Mouse (Mus musculus): ENCODE measurements around the gene Sde2. TPM values are rescaled to one million over a fixed set of nuclear protein-coding genes. Genes with fewer than 3 reads are reported as not detected.

The Sde2 gene
- polyA plus RNA-seq, 1 experiment from 2014 or later: 22.7 TPM

DNA sequence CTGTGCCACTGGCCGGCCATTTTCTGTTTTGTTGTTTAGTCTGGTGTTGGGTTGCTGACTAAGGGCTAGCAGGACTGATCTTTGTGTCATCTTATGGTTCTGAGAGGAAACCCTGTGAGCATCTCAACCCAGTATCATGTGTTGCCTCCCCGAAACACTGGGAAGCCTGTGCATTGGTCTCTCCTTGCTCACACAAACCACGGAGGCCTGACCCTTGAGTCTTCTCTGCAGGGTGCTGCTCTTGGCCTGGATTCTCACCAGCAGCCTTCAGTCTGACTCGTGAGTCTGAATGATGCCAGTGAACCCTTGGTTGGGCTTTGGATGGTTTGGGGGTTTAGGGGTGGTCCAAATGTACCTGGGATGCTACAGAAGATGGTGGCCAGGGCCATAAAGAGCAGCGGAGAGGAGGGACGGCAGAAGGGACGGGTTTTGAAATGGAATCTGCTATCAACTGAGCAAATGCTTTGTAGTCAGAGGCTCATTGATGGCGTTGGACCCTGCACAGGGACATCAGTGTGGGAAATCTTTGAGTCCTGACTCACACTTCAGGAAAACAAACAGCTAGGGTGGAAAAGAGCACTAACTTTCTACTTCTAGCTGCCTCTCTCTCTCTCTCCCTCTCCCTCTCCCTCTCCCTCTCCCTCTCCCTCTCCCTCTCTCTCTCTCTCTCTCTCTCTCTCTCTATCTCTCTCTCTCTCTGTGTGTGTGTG, 11.6 kb upstream of the Sde2 start:
- H3K36me3 ChIP-seq (ENCODE audit: control insufficient read depth, insufficient read depth, low read length): no peaks in the 10 kb centered on the region
- H3K4me1 ChIP-seq (ENCODE audit: control insufficient read depth, insufficient read depth, low read length): no peaks in the 10 kb centered on the region
- no peak overlapping the region for H3K4me3 ChIP-seq (ENCODE audit: low read depth, low read length)
- no peaks in the 10 kb centered on the region for H3K27me3 ChIP-seq (replicated peaks; ENCODE audit: control insufficient read depth, insufficient read depth, low read length)
- H3K27ac ChIP-seq (ENCODE audit: low read depth, low read length): no peak overlapping the region
- 75% methylated on average over 8 of the region's 8 CpGs for WGBS
- H3K4me2 ChIP-seq (ENCODE audit: low read length): no peak overlapping the region
- DNase-seq (ENCODE audit: low spot score) (no peak), ATAC-seq (no peak)
- no peak overlapping the region for H3K9ac ChIP-seq (ENCODE audit: low read length)
- H3K9me3 ChIP-seq (replicated peaks; ENCODE audit: control insufficient read depth, low read length): no peaks in the 10 kb centered on the region

DNA sequence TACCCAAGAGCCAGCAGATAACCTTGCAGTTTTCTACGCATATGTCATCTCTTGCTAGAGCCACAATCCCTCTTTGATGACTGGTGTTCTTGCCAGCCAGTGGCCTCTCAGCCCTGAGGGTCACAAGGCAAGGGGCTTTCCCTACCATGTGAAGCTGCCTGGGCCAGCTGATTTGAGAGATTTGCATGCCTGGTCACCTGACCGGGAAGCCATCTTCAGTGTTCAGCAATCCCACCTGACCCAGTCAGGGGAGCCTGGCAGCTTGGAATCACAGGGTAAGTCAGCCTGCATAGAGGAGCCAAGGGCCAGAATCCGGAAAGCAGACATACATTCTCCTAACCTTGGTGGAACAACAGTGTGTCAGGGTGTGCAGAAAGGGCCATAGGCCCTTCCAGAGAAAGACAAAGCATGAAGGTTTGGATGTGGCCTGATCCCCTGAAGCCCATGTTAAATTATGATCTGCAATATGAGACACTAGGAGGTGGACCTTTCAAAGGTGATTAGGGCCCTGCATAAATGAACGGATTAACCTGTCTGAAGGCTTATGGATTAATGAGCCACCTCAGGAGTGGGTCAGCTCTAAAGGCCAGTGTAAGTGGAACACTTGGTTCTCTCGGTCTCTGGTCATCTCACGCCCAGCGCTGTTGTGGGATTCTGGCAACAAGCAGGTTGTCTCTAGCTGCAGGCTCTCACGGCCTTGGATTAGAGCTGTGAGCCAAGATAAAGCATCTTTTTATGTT, 9.2 kb upstream of the Sde2 start:
- WGBS: 85% methylated on average over 8 of the region's 8 CpGs
- H3K9me3 ChIP-seq (replicated peaks; ENCODE audit: control insufficient read depth, low read length): no peaks in the 10 kb centered on the region
- ATAC-seq: no peak
- no peaks in the 10 kb centered on the region for H3K4me1 ChIP-seq (ENCODE audit: control insufficient read depth, insufficient read depth, low read length)
- H3K4me2 ChIP-seq (ENCODE audit: low read length): no peak overlapping the region
- no peak overlapping the region for H3K4me3 ChIP-seq (ENCODE audit: low read depth, low read length)
- no peak overlapping the region for H3K9ac ChIP-seq (ENCODE audit: low read length)
- no peak for DNase-seq (ENCODE audit: low spot score)
- H3K27ac ChIP-seq (ENCODE audit: low read depth, low read length): no peak overlapping the region
- no peaks in the 10 kb centered on the region for H3K36me3 ChIP-seq (ENCODE audit: control insufficient read depth, insufficient read depth, low read length)
- H3K27me3 ChIP-seq (replicated peaks; ENCODE audit: control insufficient read depth, insufficient read depth, low read length): no peaks in the 10 kb centered on the region

DNA sequence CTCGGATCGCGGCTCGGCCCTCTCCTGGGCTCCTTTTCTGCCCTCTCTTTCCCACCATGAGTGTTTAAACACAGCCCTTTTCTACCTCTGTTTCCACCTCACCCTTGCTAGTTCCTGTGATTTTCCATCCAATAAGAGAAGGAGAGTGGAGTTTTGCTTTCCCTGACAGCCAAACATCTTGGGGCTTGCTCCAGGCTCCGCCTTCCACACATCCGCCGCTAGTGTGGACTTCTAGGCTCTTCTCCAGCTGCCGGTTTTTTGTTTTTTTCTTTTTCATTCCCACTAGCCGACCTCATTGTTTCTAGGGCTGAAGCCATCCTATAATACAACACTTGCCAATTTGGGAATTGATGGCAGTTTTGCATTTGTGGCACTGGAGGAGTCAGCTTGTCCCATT, 2.8 kb upstream of the Sde2 start:
- H3K27ac ChIP-seq (ENCODE audit: low read depth, low read length): peak overlapping the region; percentile 97
- under 1% methylated on average over 9 of the region's 9 CpGs for WGBS
- H3K4me3 ChIP-seq (ENCODE audit: low read depth, low read length): peak overlapping the region; percentile 29
- ATAC-seq (peak; percentile 62), DNase-seq (ENCODE audit: low spot score) (peak; percentile 93)
- peak overlapping the region; percentile 66 for H3K9ac ChIP-seq (ENCODE audit: low read length)
- H3K36me3 ChIP-seq (ENCODE audit: control insufficient read depth, insufficient read depth, low read length): no peaks in the 10 kb centered on the region
- peak overlapping the region; percentile 71 for H3K4me2 ChIP-seq (ENCODE audit: low read length)
- no peaks in the 10 kb centered on the region for H3K27me3 ChIP-seq (replicated peaks; ENCODE audit: control insufficient read depth, insufficient read depth, low read length)
- peaks cover 33% of the 10 kb centered on the region for H3K4me1 ChIP-seq (ENCODE audit: control insufficient read depth, insufficient read depth, low read length)
- no peaks in the 10 kb centered on the region for H3K9me3 ChIP-seq (replicated peaks; ENCODE audit: control insufficient read depth, low read length)

DNA sequence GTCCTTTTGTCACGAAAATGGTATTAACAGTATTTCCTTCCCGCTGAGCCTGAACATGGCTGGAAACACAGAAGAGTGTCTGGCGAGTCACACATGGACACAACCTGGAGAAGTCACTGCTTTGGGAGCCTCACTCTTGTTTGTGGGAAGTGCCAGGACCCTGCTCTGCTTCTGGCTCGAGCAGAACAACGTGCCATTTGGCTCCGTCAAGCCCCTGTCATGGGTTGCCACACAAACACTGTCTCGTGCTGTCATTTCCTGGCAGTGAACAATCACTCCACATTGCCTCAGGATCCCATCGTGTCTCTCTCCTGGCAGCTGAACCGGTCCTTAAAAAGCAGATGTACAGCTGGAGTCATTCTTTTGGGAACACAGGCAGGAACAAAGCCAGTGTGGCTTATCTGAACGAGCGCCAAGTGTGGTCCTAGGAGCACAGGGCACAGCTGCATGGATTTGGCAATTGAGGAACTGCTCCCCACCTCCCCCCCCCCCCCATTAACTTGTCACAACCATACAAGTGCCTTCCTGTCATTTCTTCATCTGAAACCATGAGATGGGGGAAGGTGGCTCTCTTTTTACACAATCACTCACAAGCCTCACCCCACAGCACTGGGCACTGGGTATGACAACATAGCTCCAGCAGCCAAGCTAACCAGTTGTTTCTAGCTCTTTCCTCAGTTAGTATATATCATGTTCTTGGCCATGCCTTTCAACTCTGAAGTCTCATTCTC, 2.3 kb upstream of the Sde2 start:
- DNase-seq (ENCODE audit: low spot score) (peak; percentile 84), ATAC-seq (peak; percentile 30)
- peak overlapping the region; percentile 97 for H3K27ac ChIP-seq (ENCODE audit: low read depth, low read length)
- no peaks in the 10 kb centered on the region for H3K9me3 ChIP-seq (replicated peaks; ENCODE audit: control insufficient read depth, low read length)
- no peaks in the 10 kb centered on the region for H3K27me3 ChIP-seq (replicated peaks; ENCODE audit: control insufficient read depth, insufficient read depth, low read length)
- H3K4me2 ChIP-seq (ENCODE audit: low read length): peak overlapping the region; percentile 71
- H3K4me3 ChIP-seq (ENCODE audit: low read depth, low read length): peak overlapping the region; percentile 29
- H3K36me3 ChIP-seq (ENCODE audit: control insufficient read depth, insufficient read depth, low read length): no peaks in the 10 kb centered on the region
- WGBS: 7% methylated on average over 11 of the region's 11 CpGs
- H3K4me1 ChIP-seq (ENCODE audit: control insufficient read depth, insufficient read depth, low read length): peaks cover 33% of the 10 kb centered on the region
- H3K9ac ChIP-seq (ENCODE audit: low read length): peak overlapping the region; percentile 66

DNA sequence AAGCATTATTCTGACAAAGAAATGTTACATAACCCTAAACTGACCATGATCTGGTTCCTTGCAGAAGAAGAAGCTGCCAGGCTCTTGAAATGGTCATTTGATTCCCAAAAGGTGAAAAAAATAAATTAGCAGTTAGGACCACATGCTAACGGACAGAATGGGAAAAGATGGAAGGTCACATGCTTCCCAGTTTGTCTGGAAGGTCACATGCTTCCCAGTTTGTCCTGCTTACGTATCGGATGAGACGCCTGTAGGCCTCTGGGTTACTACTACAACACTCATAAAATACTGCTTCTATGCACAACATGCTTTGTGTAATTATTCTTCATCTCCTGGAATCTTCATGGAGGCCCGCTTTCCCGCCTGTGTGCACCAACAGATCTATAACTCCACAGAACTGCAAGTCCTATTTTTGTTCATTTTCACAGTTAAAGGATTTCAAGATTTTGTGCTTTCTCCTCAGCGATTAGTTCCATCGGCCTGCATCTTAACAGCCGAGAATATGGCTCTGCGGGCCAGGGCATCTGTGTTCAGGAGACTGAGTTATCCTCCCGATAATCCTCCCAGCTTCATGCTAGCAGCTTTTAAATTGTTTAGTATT, 1.1 kb upstream of the Sde2 start:
- Histone ChIP-seq H3K36me3 (ENCODE audit: control insufficient read depth, insufficient read depth, low read length) (no peaks in the 10 kb centered on the region), H3K9ac (ENCODE audit: low read length) (peak overlapping the region; percentile 81), H3K4me3 (ENCODE audit: low read depth, low read length) (peak overlapping the region; percentile 68), H3K4me1 (ENCODE audit: control insufficient read depth, insufficient read depth, low read length) (peaks cover 33% of the 10 kb centered on the region), H3K27ac (ENCODE audit: low read depth, low read length) (peak overlapping the region; percentile 98), H3K9me3 (replicated peaks; ENCODE audit: control insufficient read depth, low read length) (no peaks in the 10 kb centered on the region), H3K4me2 (ENCODE audit: low read length) (peak overlapping the region; percentile 81), H3K27me3 (replicated peaks; ENCODE audit: control insufficient read depth, insufficient read depth, low read length) (no peaks in the 10 kb centered on the region)
- ATAC-seq: no peak
- peak; percentile 35 for DNase-seq (ENCODE audit: low spot score)
- WGBS: 37% methylated on average over 11 of the region's 11 CpGs

DNA sequence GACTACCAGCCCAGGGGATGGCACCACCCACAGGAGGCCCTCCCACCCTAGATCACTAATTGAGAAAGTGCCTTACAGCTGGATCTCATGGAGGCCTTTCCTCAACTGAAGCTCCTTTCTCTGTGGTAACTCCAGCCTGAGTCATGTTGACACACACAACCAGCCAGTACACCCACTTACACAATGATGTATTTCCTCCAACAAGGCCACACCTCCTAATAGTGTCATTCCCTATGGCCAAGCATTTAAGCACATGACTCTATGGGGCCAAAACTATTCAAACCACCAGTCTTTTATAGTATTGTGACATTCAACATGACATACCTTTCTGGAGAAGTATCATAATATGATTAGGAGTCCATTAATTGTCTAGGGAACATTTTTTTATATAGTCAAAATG, 7.8 kb downstream of the Sde2 start:
- ATAC-seq (no peak), DNase-seq (ENCODE audit: low spot score) (no peak)
- no peaks in the 10 kb centered on the region for H3K27me3 ChIP-seq (replicated peaks; ENCODE audit: control insufficient read depth, insufficient read depth, low read length)
- H3K36me3 ChIP-seq (ENCODE audit: control insufficient read depth, insufficient read depth, low read length): peaks cover 73% of the 10 kb centered on the region
- H3K27ac ChIP-seq (ENCODE audit: low read depth, low read length): no peak overlapping the region
- no peaks in the 10 kb centered on the region for H3K9me3 ChIP-seq (replicated peaks; ENCODE audit: control insufficient read depth, low read length)
- no peaks in the 10 kb centered on the region for H3K4me1 ChIP-seq (ENCODE audit: control insufficient read depth, insufficient read depth, low read length)
- H3K4me3 ChIP-seq (ENCODE audit: low read depth, low read length): no peak overlapping the region
- H3K4me2 ChIP-seq (ENCODE audit: low read length): no peak overlapping the region
- no peak overlapping the region for H3K9ac ChIP-seq (ENCODE audit: low read length)

DNA sequence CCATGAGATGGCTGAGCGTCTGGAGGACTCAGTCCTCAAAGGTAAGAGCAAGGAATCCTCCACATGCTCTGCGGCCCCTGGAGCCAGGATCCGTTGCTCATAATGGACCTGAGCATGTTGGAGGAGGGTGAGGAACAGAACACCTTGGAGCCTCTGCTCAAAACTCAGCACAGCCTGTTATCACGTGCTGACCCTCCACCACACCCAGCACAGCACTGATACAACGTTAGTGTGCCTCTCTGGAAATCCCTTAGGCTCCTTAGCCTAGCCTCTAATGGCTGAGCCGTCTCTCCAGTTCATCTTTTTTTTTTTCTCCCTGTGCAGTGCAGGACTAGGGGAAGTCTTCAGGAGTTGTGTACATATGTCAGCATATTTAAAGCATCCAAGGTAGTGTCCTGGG, 9.1 kb downstream of the Sde2 start:
- Histone ChIP-seq H3K9ac (ENCODE audit: low read length) (no peak overlapping the region), H3K36me3 (ENCODE audit: control insufficient read depth, insufficient read depth, low read length) (peaks cover 80% of the 10 kb centered on the region), H3K9me3 (replicated peaks; ENCODE audit: control insufficient read depth, low read length) (no peaks in the 10 kb centered on the region), H3K27me3 (replicated peaks; ENCODE audit: control insufficient read depth, insufficient read depth, low read length) (no peaks in the 10 kb centered on the region), H3K4me3 (ENCODE audit: low read depth, low read length) (no peak overlapping the region), H3K4me2 (ENCODE audit: low read length) (no peak overlapping the region), H3K4me1 (ENCODE audit: control insufficient read depth, insufficient read depth, low read length) (no peaks in the 10 kb centered on the region), H3K27ac (ENCODE audit: low read depth, low read length) (no peak overlapping the region)
- ATAC-seq: no peak
- DNase-seq (ENCODE audit: low spot score): no peak
- WGBS: 84% methylated on average over 6 of the region's 6 CpGs

DNA sequence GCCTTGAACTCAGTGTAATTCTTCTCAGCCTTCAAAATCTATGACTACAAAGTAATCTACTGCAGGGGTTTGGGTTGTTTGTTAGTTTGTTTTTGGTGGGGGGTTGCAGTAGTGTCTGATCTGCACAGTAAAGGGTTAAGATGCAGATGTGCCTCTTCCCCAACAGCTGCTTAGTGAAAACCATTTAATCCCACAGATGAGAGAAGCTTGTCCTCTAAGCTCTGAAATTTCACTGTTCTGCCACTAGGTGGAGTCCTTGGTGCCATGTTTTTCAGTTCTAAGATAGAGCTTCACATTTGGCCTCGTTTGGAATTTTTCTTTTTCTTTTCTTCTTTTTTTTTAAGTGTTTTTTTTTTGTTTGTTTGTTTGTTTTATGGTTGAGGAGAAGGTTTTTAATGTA, 12.7 kb downstream of the Sde2 start:
- Histone ChIP-seq H3K4me2 (ENCODE audit: low read length) (no peak overlapping the region), H3K9me3 (replicated peaks; ENCODE audit: control insufficient read depth, low read length) (no peaks in the 10 kb centered on the region), H3K9ac (ENCODE audit: low read length) (no peak overlapping the region), H3K4me1 (ENCODE audit: control insufficient read depth, insufficient read depth, low read length) (no peaks in the 10 kb centered on the region), H3K27me3 (replicated peaks; ENCODE audit: control insufficient read depth, insufficient read depth, low read length) (no peaks in the 10 kb centered on the region), H3K27ac (ENCODE audit: low read depth, low read length) (no peak overlapping the region), H3K4me3 (ENCODE audit: low read depth, low read length) (no peak overlapping the region), H3K36me3 (ENCODE audit: control insufficient read depth, insufficient read depth, low read length) (peaks cover 85% of the 10 kb centered on the region)
- 6% methylated on average over 1 of the region's 1 CpGs for WGBS
- peak; percentile 73 for DNase-seq (ENCODE audit: low spot score)
- peak; percentile 29; the same call in 1 of the 2 replicates for ATAC-seq

Measured in forebrain, embryonic 14.5 days (tissue).